Mouse (Mus musculus): ENCODE measurements around the gene Tmem131l. TPM values are rescaled to one million over a fixed set of nuclear protein-coding genes. Genes with fewer than 3 reads are reported as not detected.

The Tmem131l gene
- 34.4 and 40.6 TPM in 2 replicates for polyA plus RNA-seq (2012; rRNA removed)

GRCm38 (mm10) chr3:84039646-84040475 is at the start of gene Tmem131l:
TSS of gene Tmem131l (minus strand) at chr3:84040175.

Other genes starting within 250 kb of the Tmem131l start
- 2.2 and 2.5 TPM in 2 replicates for gene Tlr2, start 198.4 kb downstream of the Tmem131l start, polyA plus RNA-seq (2012; rRNA removed)
- gene Mnd1, start 115.6 kb upstream of the Tmem131l start, polyA plus RNA-seq (2012; rRNA removed) = 0.17 and 0.44 TPM in 2 replicates
- gene Gm6525, start 133.9 kb upstream of the Tmem131l start, polyA plus RNA-seq (2012; rRNA removed) = not detected in 2 replicates